Mouse (Mus musculus): ENCODE measurements around the gene Erc2. TPM values are rescaled to one million over a fixed set of nuclear protein-coding genes. Genes with fewer than 3 reads are reported as not detected.

Gene Erc2
- polyA plus RNA-seq, 1 experiment from 2014 or later = 33.1 TPM

- no peaks in the 10 kb centered on the region for H3K27me3 ChIP-seq (replicated peaks)
- H3K4me1 ChIP-seq = no peaks in the 10 kb centered on the region
- no peak overlapping the region for H3K27ac ChIP-seq
- H3K4me3 ChIP-seq = no peak overlapping the region
- no peak for ATAC-seq (ENCODE audit: low FRiP score, low read depth)
- 76% methylated on average over 8 of the region's 8 CpGs for WGBS
- H3K36me3 ChIP-seq = no peaks in the 10 kb centered on the region
- no peak overlapping the region for H3K4me2 ChIP-seq (replicated peaks)
- H3K9ac ChIP-seq = no peak overlapping the region
- no peaks in the 10 kb centered on the region for H3K9me3 ChIP-seq
These were observed 570.6 kb downstream of the Erc2 start for GRCm38 (mm10) chr14:28192711-28193364.

- H3K36me3 ChIP-seq = no peaks in the 10 kb centered on the region
- no peaks in the 10 kb centered on the region for H3K9me3 ChIP-seq
- no peak overlapping the region for H3K27ac ChIP-seq
- WGBS = 62% methylated on average over 4 of the region's 4 CpGs
- no peak overlapping the region for H3K4me2 ChIP-seq (replicated peaks)
- H3K4me3 ChIP-seq = no peak overlapping the region
- ATAC-seq (ENCODE audit: low FRiP score, low read depth) = no peak
- no peaks in the 10 kb centered on the region for H3K4me1 ChIP-seq
- no peaks in the 10 kb centered on the region for H3K27me3 ChIP-seq (replicated peaks)
- no peak overlapping the region for H3K9ac ChIP-seq
These were observed 581.6 kb downstream of the Erc2 start for GRCm38 (mm10) chr14:28203874-28204273.

- Histone ChIP-seq H3K36me3 (no peaks in the 10 kb centered on the region), H3K27me3 (replicated peaks) (no peaks in the 10 kb centered on the region), H3K27ac (no peak overlapping the region), H3K9me3 (no peaks in the 10 kb centered on the region), H3K4me3 (no peak overlapping the region), H3K4me2 (replicated peaks) (no peak overlapping the region), H3K4me1 (no peaks in the 10 kb centered on the region), H3K9ac (no peak overlapping the region)
- 95% methylated on average over 2 of the region's 2 CpGs for WGBS
- no peak for ATAC-seq (ENCODE audit: low FRiP score, low read depth)
These were observed 584.1 kb downstream of the Erc2 start for GRCm38 (mm10) chr14:28206303-28206702.

- Histone ChIP-seq H3K4me2 (replicated peaks) (no peak overlapping the region), H3K9me3 (no peaks in the 10 kb centered on the region), H3K36me3 (no peaks in the 10 kb centered on the region), H3K27me3 (replicated peaks) (no peaks in the 10 kb centered on the region), H3K4me3 (no peak overlapping the region), H3K9ac (no peak overlapping the region), H3K4me1 (no peaks in the 10 kb centered on the region), H3K27ac (no peak overlapping the region)
- WGBS = 94% methylated on average over 6 of the region's 6 CpGs
- ATAC-seq (ENCODE audit: low FRiP score, low read depth) = no peak
These were observed 603.3 kb downstream of the Erc2 start for GRCm38 (mm10) chr14:28225550-28225949.

GRCm38 (mm10) chr14:28230563-28230962 is 608.3 kb downstream of the Erc2 start:
- no peaks in the 10 kb centered on the region for H3K36me3 ChIP-seq
- no peak for ATAC-seq (ENCODE audit: low FRiP score, low read depth)
- no peak overlapping the region for H3K27ac ChIP-seq
- no peak overlapping the region for H3K4me3 ChIP-seq
- H3K9me3 ChIP-seq = no peaks in the 10 kb centered on the region
- no peak overlapping the region for H3K4me2 ChIP-seq (replicated peaks)
- H3K27me3 ChIP-seq (replicated peaks) = no peaks in the 10 kb centered on the region
- H3K4me1 ChIP-seq = no peaks in the 10 kb centered on the region
- H3K9ac ChIP-seq = no peak overlapping the region
- WGBS = 82% methylated on average over 6 of the region's 6 CpGs

GRCm38 (mm10) chr14:28231241-28231640 is 609.0 kb downstream of the Erc2 start:
- Histone ChIP-seq H3K4me1 (no peaks in the 10 kb centered on the region), H3K27me3 (replicated peaks) (no peaks in the 10 kb centered on the region), H3K4me3 (no peak overlapping the region), H3K9ac (no peak overlapping the region), H3K27ac (no peak overlapping the region), H3K4me2 (replicated peaks) (no peak overlapping the region), H3K9me3 (no peaks in the 10 kb centered on the region), H3K36me3 (no peaks in the 10 kb centered on the region)
- ATAC-seq (ENCODE audit: low FRiP score, low read depth) = no peak
- 39% methylated on average over 2 of the region's 2 CpGs for WGBS

- Histone ChIP-seq H3K27ac (no peak overlapping the region), H3K4me3 (no peak overlapping the region), H3K4me1 (no peaks in the 10 kb centered on the region), H3K9me3 (no peaks in the 10 kb centered on the region), H3K4me2 (replicated peaks) (no peak overlapping the region), H3K9ac (no peak overlapping the region), H3K36me3 (no peaks in the 10 kb centered on the region), H3K27me3 (replicated peaks) (no peaks in the 10 kb centered on the region)
- WGBS = 89% methylated on average over 9 of the region's 9 CpGs
- ATAC-seq (ENCODE audit: low FRiP score, low read depth) = no peak
These were observed 616.3 kb downstream of the Erc2 start for GRCm38 (mm10) chr14:28238336-28239048.

- Histone ChIP-seq H3K4me2 (replicated peaks) (no peak overlapping the region), H3K27me3 (replicated peaks) (no peaks in the 10 kb centered on the region), H3K36me3 (no peaks in the 10 kb centered on the region), H3K27ac (no peak overlapping the region), H3K4me1 (no peaks in the 10 kb centered on the region), H3K9me3 (no peaks in the 10 kb centered on the region), H3K4me3 (no peak overlapping the region), H3K9ac (no peak overlapping the region)
- 44% methylated on average over 3 of the region's 3 CpGs for WGBS
- ATAC-seq (ENCODE audit: low FRiP score, low read depth) = no peak
These were observed 617.9 kb downstream of the Erc2 start for GRCm38 (mm10) chr14:28240111-28240510.

GRCm38 (mm10) chr14:28242743-28243142 is 620.5 kb downstream of the Erc2 start:
- H3K27me3 ChIP-seq (replicated peaks) = no peaks in the 10 kb centered on the region
- ATAC-seq (ENCODE audit: low FRiP score, low read depth) = no peak
- no peaks in the 10 kb centered on the region for H3K36me3 ChIP-seq
- 57% methylated on average over 3 of the region's 3 CpGs for WGBS
- no peaks in the 10 kb centered on the region for H3K4me1 ChIP-seq
- H3K4me3 ChIP-seq = no peak overlapping the region
- no peak overlapping the region for H3K27ac ChIP-seq
- no peaks in the 10 kb centered on the region for H3K9me3 ChIP-seq
- no peak overlapping the region for H3K9ac ChIP-seq
- H3K4me2 ChIP-seq (replicated peaks) = no peak overlapping the region

- H3K36me3 ChIP-seq = no peaks in the 10 kb centered on the region
- H3K9me3 ChIP-seq = no peaks in the 10 kb centered on the region
- H3K27me3 ChIP-seq (replicated peaks) = no peaks in the 10 kb centered on the region
- no peak overlapping the region for H3K9ac ChIP-seq
- H3K4me1 ChIP-seq = no peaks in the 10 kb centered on the region
- H3K27ac ChIP-seq = no peak overlapping the region
- H3K4me3 ChIP-seq = no peak overlapping the region
- 97% methylated on average over 4 of the region's 4 CpGs for WGBS
- no peak overlapping the region for H3K4me2 ChIP-seq (replicated peaks)
- ATAC-seq (ENCODE audit: low FRiP score, low read depth) = no peak
These were observed 621.2 kb downstream of the Erc2 start for GRCm38 (mm10) chr14:28243474-28243873.

GRCm38 (mm10) chr14:28262706-28263105 is 640.5 kb downstream of the Erc2 start:
- Histone ChIP-seq H3K27ac (no peak overlapping the region), H3K4me2 (replicated peaks) (no peak overlapping the region), H3K9me3 (no peaks in the 10 kb centered on the region), H3K9ac (no peak overlapping the region), H3K36me3 (no peaks in the 10 kb centered on the region), H3K4me3 (no peak overlapping the region), H3K4me1 (no peaks in the 10 kb centered on the region), H3K27me3 (replicated peaks) (no peaks in the 10 kb centered on the region)
- ATAC-seq (ENCODE audit: low FRiP score, low read depth) = no peak
- 64% methylated on average over 4 of the region's 4 CpGs for WGBS

GRCm38 (mm10) chr14:28267367-28267766 is 645.1 kb downstream of the Erc2 start:
- H3K27ac ChIP-seq = no peak overlapping the region
- H3K4me1 ChIP-seq = no peaks in the 10 kb centered on the region
- H3K27me3 ChIP-seq (replicated peaks) = no peaks in the 10 kb centered on the region
- H3K4me3 ChIP-seq = no peak overlapping the region
- H3K36me3 ChIP-seq = no peaks in the 10 kb centered on the region
- WGBS = 78% methylated on average over 2 of the region's 2 CpGs
- ATAC-seq (ENCODE audit: low FRiP score, low read depth) = no peak
- no peak overlapping the region for H3K9ac ChIP-seq
- H3K4me2 ChIP-seq (replicated peaks) = no peak overlapping the region
- no peaks in the 10 kb centered on the region for H3K9me3 ChIP-seq

- Histone ChIP-seq H3K4me3 (no peak overlapping the region), H3K9ac (no peak overlapping the region), H3K27ac (no peak overlapping the region), H3K4me2 (replicated peaks) (no peak overlapping the region), H3K36me3 (no peaks in the 10 kb centered on the region), H3K27me3 (replicated peaks) (no peaks in the 10 kb centered on the region), H3K4me1 (no peaks in the 10 kb centered on the region), H3K9me3 (no peaks in the 10 kb centered on the region)
- WGBS = 80% methylated on average over 8 of the region's 8 CpGs
- no peak for ATAC-seq (ENCODE audit: low FRiP score, low read depth)
These were observed 649.6 kb downstream of the Erc2 start for GRCm38 (mm10) chr14:28271846-28272245.

All from neural tube, embryonic 12.5 days (tissue).